Mouse (Mus musculus) G1E (cell line): ENCODE results near the gene Ppp1r13l.

Experiments
- CTCF ChIP-seq: IDR thresholded peaks from 2 replicates; pipeline ENCODE4 v1.5.1; 2012; ENCODE audit warnings: low read depth, low read length, inconsistent platforms, mixed read lengths
- GATA1 ChIP-seq: IDR thresholded peaks from 2 replicates; pipeline ENCODE4 v1.6.1; 2012; ENCODE audit warnings: borderline replicate concordance, low read length, inconsistent platforms, mixed read lengths

DNA sequence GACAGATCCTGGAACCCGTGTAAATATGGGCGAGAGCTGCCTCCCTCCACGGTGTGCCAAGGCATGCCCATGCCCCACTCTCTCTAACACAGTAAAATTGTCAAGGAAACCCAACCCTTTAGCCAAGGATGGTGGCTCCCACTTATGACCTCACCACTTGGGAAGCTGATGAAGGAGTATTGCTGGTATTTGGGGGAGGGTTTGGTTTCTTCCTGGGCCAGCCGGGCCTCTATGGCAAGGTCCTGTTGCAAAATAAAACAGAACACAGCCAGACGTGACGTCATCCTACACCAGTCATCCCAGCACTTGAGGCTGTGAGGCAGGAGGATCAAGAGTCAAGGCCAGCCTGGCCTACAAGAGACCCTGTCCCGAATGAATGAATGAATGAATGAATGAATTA is 21.0 kb upstream of the Ppp1r13l start:
- TF ChIP-seq CTCF (no peak), GATA1 (no peak)
